Mouse (Mus musculus): ENCODE results near the gene Auh. TPM values are rescaled to one million over a fixed set of nuclear protein-coding genes. Genes with fewer than 3 reads are reported as not detected.

Auh gene
- polyA plus RNA-seq, 1 experiment: 88.6 TPM

DNA sequence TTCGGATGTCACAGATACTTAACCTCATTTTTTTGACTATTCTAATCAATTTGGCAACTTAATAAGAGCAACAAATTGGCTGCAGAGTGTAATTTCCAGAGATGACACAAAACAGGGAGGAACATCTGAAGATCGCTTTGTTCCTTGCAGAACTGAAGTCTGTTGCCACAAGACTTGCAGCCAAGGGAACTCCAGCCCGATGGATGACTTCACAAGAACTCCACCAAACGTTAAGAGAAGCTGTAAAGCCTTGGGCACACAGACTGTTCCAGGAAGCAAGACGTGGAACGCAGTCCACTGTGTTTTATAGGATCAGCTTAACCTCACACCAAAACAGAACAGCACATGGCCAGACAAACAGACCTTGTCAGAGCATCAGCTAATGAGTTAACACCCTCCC is 123.9 kb downstream of the Auh start:
- Histone ChIP-seq H3K27ac (ENCODE audit: insufficient read depth, low read depth, low read length) (no peak overlapping the region), H3K36me3 (ENCODE audit: control insufficient read depth, insufficient read depth, low read length) (no peaks in the 10 kb centered on the region), H3K4me3 (ENCODE audit: insufficient read depth, low read depth, low read length) (no peak overlapping the region), H3K4me1 (ENCODE audit: control insufficient read depth, insufficient read depth, low read length) (no peaks in the 10 kb centered on the region), H3K27me3 (replicated peaks; ENCODE audit: control insufficient read depth, insufficient read depth, low read length) (no peaks in the 10 kb centered on the region)
- TF ChIP-seq POLR2A (IDR thresholded peaks at IDR 0.05; ENCODE audit: low read depth, low read length) (no peak), CTCF (conservative IDR thresholded peaks at IDR 0.05; ENCODE audit: insufficient read depth, insufficient read length, low read depth, low read length) (no peak)
- no peak for DNase-seq
- 52% methylated on average over 6 of the region's 6 CpGs for WGBS

DNA sequence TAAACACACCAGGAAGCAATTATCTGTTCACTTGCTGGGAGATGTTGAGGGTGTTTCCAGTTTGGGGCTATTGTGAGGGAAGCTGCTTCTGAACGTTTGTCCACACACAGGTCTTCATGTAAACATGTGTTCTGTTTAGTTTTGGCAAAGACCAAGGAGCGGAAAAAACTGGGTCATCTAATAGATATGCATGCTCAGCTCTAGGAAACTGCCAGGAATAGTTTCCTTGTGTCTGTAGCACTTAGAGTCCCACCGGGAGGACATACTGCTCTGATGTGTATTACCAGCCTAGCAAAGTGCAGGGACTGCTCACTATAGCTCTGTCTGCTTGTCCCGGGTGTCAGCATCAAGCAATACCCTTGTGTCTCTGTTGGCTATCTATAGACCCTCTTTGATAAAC is 127.0 kb downstream of the Auh start:
- TF ChIP-seq POLR2A (IDR thresholded peaks at IDR 0.05; ENCODE audit: low read depth, low read length): no peak
- no peaks in the 10 kb centered on the region for H3K27me3 ChIP-seq (replicated peaks; ENCODE audit: control insufficient read depth, insufficient read depth, low read length)
- H3K4me3 ChIP-seq (ENCODE audit: insufficient read depth, low read depth, low read length): no peak overlapping the region
- H3K36me3 ChIP-seq (ENCODE audit: control insufficient read depth, insufficient read depth, low read length): no peaks in the 10 kb centered on the region
- DNase-seq: no peak
- no peaks in the 10 kb centered on the region for H3K4me1 ChIP-seq (ENCODE audit: control insufficient read depth, insufficient read depth, low read length)
- WGBS: 54% methylated on average over 4 of the region's 4 CpGs
- H3K27ac ChIP-seq (ENCODE audit: insufficient read depth, low read depth, low read length): no peak overlapping the region

DNA sequence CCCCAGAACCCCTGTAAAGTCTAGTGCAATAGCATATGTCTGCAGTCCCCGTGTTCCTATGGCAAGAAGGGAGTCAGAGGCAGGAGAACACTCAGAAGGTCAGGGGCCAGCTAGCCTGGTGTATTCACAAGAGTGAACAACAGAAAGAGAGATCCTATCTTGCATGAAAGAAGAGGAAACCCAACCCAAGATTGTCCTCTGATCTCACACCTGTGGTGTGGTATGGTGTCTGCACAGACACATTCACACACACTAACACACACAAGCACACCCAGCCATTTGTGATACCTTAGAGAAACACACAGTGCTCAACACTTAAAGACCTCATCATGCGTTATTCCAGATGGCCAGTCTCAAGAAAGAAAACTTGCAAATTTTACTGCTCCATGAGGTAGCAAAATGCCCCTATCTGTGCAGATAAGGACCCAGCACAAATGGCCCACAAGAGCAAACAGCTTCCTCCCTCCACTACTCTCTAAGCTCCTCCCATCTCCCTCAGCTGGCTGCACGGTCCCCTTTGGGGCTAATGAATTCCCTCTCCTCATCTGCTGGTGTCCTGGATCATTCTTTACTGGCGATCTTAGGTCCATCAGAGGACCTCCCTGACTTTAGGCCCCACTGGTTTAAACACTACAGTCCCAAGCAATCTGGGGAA is 128.7 kb downstream of the Auh start:
- H3K27me3 ChIP-seq (replicated peaks; ENCODE audit: control insufficient read depth, insufficient read depth, low read length): no peaks in the 10 kb centered on the region
- TF ChIP-seq CTCF (conservative IDR thresholded peaks at IDR 0.05; ENCODE audit: insufficient read depth, insufficient read length, low read depth, low read length) (no peak), POLR2A (IDR thresholded peaks at IDR 0.05; ENCODE audit: low read depth, low read length) (no peak)
- DNase-seq: no peak
- WGBS: 63% methylated on average over 4 of the region's 4 CpGs
- H3K36me3 ChIP-seq (ENCODE audit: control insufficient read depth, insufficient read depth, low read length): no peaks in the 10 kb centered on the region
- no peaks in the 10 kb centered on the region for H3K4me1 ChIP-seq (ENCODE audit: control insufficient read depth, insufficient read depth, low read length)
- H3K27ac ChIP-seq (ENCODE audit: insufficient read depth, low read depth, low read length): no peak overlapping the region
- no peak overlapping the region for H3K4me3 ChIP-seq (ENCODE audit: insufficient read depth, low read depth, low read length)

DNA sequence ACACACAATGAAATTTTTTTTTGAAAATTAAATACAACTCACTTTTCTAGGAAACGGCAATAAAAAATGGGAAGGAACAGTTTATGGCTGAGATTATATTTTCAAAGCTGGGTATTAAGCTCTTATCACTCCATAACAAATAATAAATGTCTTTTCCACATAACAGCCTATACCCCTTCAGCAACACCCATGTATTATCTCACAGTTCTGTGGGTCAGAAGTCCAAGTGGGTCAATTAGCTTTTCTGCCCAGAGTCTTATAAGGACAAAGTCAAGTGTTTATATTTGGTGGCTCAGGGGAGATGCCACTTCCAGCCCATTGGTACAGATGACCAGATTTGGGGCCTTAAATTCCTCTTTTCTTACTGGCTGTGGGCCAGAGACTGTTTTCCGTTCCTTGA is 129.4 kb downstream of the Auh start:
- Histone ChIP-seq H3K36me3 (ENCODE audit: control insufficient read depth, insufficient read depth, low read length) (no peaks in the 10 kb centered on the region), H3K4me3 (ENCODE audit: insufficient read depth, low read depth, low read length) (no peak overlapping the region), H3K27me3 (replicated peaks; ENCODE audit: control insufficient read depth, insufficient read depth, low read length) (no peaks in the 10 kb centered on the region), H3K4me1 (ENCODE audit: control insufficient read depth, insufficient read depth, low read length) (no peaks in the 10 kb centered on the region), H3K27ac (ENCODE audit: insufficient read depth, low read depth, low read length) (no peak overlapping the region)
- no peak for DNase-seq
- TF ChIP-seq POLR2A (IDR thresholded peaks at IDR 0.05; ENCODE audit: low read depth, low read length): no peak
- WGBS: 65% methylated on average over 2 of the region's 2 CpGs

DNA sequence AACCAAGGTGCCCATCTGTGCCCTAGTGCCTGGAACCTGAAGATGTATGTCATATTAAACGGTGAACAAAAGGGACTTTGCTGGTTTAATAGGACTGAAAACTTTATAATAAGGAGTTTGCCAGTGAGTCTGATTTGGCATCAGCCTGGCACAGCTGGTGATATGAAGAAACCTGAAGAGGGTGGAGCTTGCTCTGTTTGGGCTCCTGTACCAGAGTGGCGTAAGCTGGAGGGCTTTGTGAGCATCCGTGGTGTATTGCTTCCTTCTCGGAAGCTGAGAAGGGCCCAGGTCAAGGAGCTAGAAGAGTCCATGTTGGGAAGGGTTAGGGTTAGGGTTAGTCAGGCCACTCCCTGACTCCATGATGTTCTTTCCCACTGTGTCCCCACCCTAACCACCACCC is 135.2 kb downstream of the Auh start:
- no peak for DNase-seq
- WGBS: 94% methylated on average over 4 of the region's 4 CpGs
- Histone ChIP-seq H3K4me3 (ENCODE audit: insufficient read depth, low read depth, low read length) (no peak overlapping the region), H3K27ac (ENCODE audit: insufficient read depth, low read depth, low read length) (no peak overlapping the region), H3K36me3 (ENCODE audit: control insufficient read depth, insufficient read depth, low read length) (no peaks in the 10 kb centered on the region), H3K27me3 (replicated peaks; ENCODE audit: control insufficient read depth, insufficient read depth, low read length) (no peaks in the 10 kb centered on the region), H3K4me1 (ENCODE audit: control insufficient read depth, insufficient read depth, low read length) (no peaks in the 10 kb centered on the region)
- TF ChIP-seq POLR2A (IDR thresholded peaks at IDR 0.05; ENCODE audit: low read depth, low read length) (no peak), CTCF (conservative IDR thresholded peaks at IDR 0.05; ENCODE audit: insufficient read depth, insufficient read length, low read depth, low read length) (no peak)

DNA sequence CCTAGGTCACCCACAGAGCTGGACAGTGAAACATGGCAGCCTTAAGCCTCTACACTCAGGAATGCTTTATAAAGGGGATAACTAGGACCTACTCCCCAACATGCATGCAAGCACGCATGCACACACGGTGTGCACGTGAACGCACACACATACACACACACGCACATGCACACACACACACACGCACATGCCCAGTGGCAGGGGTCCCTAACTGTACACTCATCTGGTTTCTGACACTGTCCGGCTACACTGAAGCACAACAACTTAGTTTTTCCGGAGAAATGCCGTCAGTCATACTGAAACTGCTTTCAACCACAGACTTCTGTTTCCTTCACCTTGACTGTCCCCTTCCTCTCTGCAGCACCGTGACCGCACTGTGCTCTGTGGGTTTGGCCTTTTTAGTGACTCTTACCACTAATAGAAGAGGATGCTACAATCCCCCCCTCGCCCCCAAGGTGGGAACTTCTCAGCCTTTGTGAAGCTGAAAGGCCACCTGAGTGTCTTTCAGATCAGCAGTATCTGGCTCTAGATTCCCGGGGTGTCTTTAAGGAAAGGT is 136.0 kb downstream of the Auh start:
- TF ChIP-seq CTCF (conservative IDR thresholded peaks at IDR 0.05; ENCODE audit: insufficient read depth, insufficient read length, low read depth, low read length) (no peak), POLR2A (IDR thresholded peaks at IDR 0.05; ENCODE audit: low read depth, low read length) (no peak)
- Histone ChIP-seq H3K4me3 (ENCODE audit: insufficient read depth, low read depth, low read length) (no peak overlapping the region), H3K27ac (ENCODE audit: insufficient read depth, low read depth, low read length) (no peak overlapping the region), H3K36me3 (ENCODE audit: control insufficient read depth, insufficient read depth, low read length) (no peaks in the 10 kb centered on the region), H3K4me1 (ENCODE audit: control insufficient read depth, insufficient read depth, low read length) (no peaks in the 10 kb centered on the region), H3K27me3 (replicated peaks; ENCODE audit: control insufficient read depth, insufficient read depth, low read length) (no peaks in the 10 kb centered on the region)
- WGBS: 88% methylated on average over 13 of the region's 13 CpGs
- no peak for DNase-seq

DNA sequence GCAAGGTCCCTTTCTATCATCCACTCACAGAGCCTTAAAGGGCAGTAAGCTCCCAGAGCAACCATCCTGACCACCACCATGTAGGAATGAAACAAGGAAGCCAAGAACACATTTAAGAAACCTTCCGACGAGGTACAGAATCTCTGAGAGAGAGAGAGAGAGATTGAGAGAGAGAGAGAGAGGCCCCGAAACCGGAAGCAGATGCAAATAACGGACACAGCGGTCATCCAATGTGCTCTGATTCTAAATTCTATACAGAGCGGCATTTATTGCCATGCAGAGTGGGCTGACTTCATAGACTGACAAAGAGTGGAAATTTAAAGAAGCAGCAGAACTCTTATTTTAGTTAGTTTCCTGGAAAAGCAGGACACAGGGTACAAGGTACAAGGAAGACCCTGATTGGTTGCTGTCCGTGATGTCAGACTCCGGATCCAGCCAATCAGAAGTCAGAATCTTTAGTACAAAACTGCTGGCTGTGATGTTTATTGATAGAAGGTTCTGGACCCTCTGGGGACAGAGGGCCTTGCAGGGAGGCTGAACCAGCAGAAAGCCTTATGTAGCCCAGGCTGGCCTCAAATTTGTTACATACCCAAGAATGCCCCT is 137.1 kb downstream of the Auh start:
- H3K4me1 ChIP-seq (ENCODE audit: control insufficient read depth, insufficient read depth, low read length): no peaks in the 10 kb centered on the region
- TF ChIP-seq CTCF (conservative IDR thresholded peaks at IDR 0.05; ENCODE audit: insufficient read depth, insufficient read length, low read depth, low read length) (no peak), POLR2A (IDR thresholded peaks at IDR 0.05; ENCODE audit: low read depth, low read length) (no peak)
- no peaks in the 10 kb centered on the region for H3K36me3 ChIP-seq (ENCODE audit: control insufficient read depth, insufficient read depth, low read length)
- no peaks in the 10 kb centered on the region for H3K27me3 ChIP-seq (replicated peaks; ENCODE audit: control insufficient read depth, insufficient read depth, low read length)
- WGBS: 91% methylated on average over 9 of the region's 9 CpGs
- no peak overlapping the region for H3K4me3 ChIP-seq (ENCODE audit: insufficient read depth, low read depth, low read length)
- DNase-seq: no peak
- no peak overlapping the region for H3K27ac ChIP-seq (ENCODE audit: insufficient read depth, low read depth, low read length)
